Comparison of ENCODE assay signal across 28 mouse cellular contexts in the genomic region with DNA sequence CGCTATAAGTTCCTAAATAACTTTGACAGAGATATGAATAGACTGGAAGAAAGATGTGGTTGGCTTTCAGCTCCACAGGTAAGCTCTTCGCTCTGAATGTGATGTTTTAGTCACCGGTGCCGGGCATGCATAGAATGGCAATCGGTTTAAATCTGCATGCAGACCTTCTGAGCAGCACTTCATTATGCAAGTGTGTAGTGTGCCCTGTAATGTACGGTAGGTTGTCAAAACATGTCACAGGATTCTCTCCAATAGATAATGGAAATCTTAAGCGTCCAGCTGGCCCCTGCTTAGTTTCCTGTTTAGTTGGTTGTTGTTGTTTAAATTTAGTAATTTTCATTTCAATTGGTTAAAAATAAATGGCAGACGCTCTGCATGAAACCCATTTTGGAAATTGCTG.
"Had no signal": no experiment of that assay in that cellular context is flagged by ENCODE, and none has a peak within 500 bp of the region (broad histone marks: within the 10 kb centered on the region; RNA-seq: fewer than 3 reads in every experiment).

No protein-coding gene starts in this region.

- ATAC-seq: hindbrain, embryonic 16.5 days; inflammation-experienced regulatory T-cells, adult 6 months; intestine, embryonic 15.5 days; intestine, postnatal 0 days had no signal

- H3K27me3 ChIP-seq: heart, embryonic 12.5 days; hindbrain, embryonic 12.5 days; intestine, embryonic 15.5 days; limb, embryonic 12.5 days; liver, embryonic 13.5 days; liver, embryonic 15.5 days had no signal

- H3K9ac ChIP-seq: heart, embryonic 12.5 days; hindbrain, embryonic 12.5 days; hindbrain, embryonic 14.5 days; intestine, embryonic 15.5 days; limb, embryonic 12.5 days; liver, embryonic 13.5 days; liver, embryonic 15.5 days had no signal

- H3K36me3 ChIP-seq: heart, embryonic 10.5 days; heart, embryonic 12.5 days; hindbrain, embryonic 10.5 days; hindbrain, embryonic 12.5 days; intestine, embryonic 15.5 days; limb, embryonic 10.5 days; limb, embryonic 12.5 days; liver, embryonic 13.5 days; liver, embryonic 15.5 days had no signal

- DNase-seq: gastrocnemius, adult 2 months; gastrocnemius, postnatal 10 days; gastrocnemius, postnatal 25 days; heart, adult 18-20 months; heart, postnatal 10 days; heart, postnatal 4 days; kidney, adult 18-20 months; kidney, adult 8-10 months; kidney, postnatal 10 days; kidney, postnatal 25 days; kidney, postnatal 4 days; liver; liver, embryonic 13.5 days had no signal

- H3K4me1 ChIP-seq: heart, embryonic 10.5 days; hindbrain, embryonic 10.5 days; hindbrain, embryonic 12.5 days; intestine, embryonic 15.5 days; limb, embryonic 12.5 days; liver, embryonic 13.5 days; liver, embryonic 15.5 days had no signal

- H3K27ac ChIP-seq: gastrocnemius, adult 2 months; heart, embryonic 10.5 days; hindbrain, embryonic 10.5 days; hindbrain, embryonic 12.5 days; hindbrain, embryonic 14.5 days; intestine, embryonic 15.5 days; layer of hippocampus, adult 2 months; left cerebral cortex, adult 2 months; limb, embryonic 10.5 days; limb, embryonic 12.5 days; liver, embryonic 13.5 days; liver, embryonic 15.5 days had no signal

- H3K4me3 ChIP-seq: gastrocnemius, adult 2 months; heart, embryonic 10.5 days; heart, embryonic 12.5 days; hindbrain, embryonic 10.5 days; hindbrain, embryonic 12.5 days; intestine, embryonic 15.5 days; layer of hippocampus, adult 2 months; left cerebral cortex, adult 2 months; limb, embryonic 10.5 days; limb, embryonic 12.5 days; liver, embryonic 13.5 days; liver, embryonic 15.5 days had no signal

- H3K9me3 ChIP-seq: heart, embryonic 10.5 days; heart, embryonic 12.5 days; hindbrain, embryonic 10.5 days; hindbrain, embryonic 12.5 days; intestine, embryonic 15.5 days; limb, embryonic 10.5 days; limb, embryonic 12.5 days; liver, embryonic 13.5 days; liver, embryonic 15.5 days had no signal

- H3K4me2 ChIP-seq: heart, embryonic 12.5 days; hindbrain, embryonic 12.5 days; hindbrain, embryonic 14.5 days; intestine, embryonic 15.5 days; limb, embryonic 12.5 days; liver, embryonic 11.5 days; liver, embryonic 13.5 days; liver, embryonic 15.5 days had no signal
